Mouse (Mus musculus): Measurements from ENCODE around the gene Fam49a. TPM values are rescaled to one million over a fixed set of nuclear protein-coding genes. Genes with fewer than 3 reads are reported as not detected.

The Fam49a gene
- 69.2 TPM for total RNA-seq (2023)

DNA sequence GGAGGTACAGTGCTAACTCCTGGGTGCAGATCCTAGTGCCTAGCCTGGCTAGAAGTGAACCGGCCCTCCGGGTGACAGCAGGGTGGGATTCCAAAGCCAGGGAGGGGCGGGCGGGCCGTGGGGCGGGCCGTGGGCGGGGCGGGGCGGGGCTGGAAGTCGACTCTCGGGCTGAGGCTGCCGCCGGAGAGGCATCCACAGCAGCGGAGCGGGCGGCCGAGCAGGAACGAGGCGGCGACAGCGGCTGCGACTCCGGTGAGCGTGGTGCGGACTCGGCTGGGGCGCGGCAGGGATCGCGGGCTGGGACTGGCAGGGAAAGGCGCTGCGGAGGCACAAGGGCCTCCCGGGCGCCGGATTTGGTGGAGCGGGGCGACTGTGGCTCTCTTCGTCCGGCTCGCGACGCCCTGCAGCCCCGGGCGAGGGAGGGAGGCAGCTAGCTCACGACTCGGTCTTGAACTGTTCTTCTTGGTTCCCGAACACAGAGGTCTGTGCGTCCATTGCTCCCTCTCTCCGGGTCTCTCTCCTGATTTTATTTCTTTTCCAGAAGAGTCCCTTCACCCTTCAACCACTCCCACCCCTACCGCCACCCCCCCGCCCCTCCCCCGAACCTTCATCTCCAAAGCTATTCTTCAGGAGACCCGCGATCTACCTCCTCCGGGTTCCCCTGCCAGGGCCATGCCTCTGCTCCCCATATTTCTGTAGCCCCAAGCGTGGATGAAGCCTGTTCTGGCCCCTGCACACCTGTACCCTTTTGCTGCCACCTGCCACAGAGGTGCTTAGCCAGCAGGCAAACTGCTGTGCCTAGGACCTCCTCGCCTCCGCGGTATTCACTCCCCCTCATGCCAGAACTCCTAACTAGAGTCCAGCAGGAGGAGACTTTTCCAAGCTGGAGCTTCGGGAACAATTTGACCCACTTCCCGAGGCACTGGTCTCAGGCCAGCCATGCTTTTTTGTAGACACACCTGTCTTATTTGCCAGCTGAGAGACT, at the start of gene Fam49a:
TSS of gene Fam49a (plus strand) at position 153 of the 985 bp plus-strand sequence.

